Mouse (Mus musculus) embryo, embryonic 11 days (tissue): ENCODE data around the gene Hprt.

Experiments
- DNase-seq: peaks from one replicate; pipeline ENCODE4 v3.0.0-alpha.2; 2015

Hprt gene

GRCm38 (mm10) chrX:53045187-53045903, 57.4 kb downstream of the Hprt start:
- DNase-seq = no peak

GRCm38 (mm10) chrX:53046033-53046432, 58.1 kb downstream of the Hprt start:
- no peak for DNase-seq

GRCm38 (mm10) chrX:53046911-53047310, 59.0 kb downstream of the Hprt start:
- DNase-seq = no peak

- no peak for DNase-seq
Observed at GRCm38 (mm10) chrX:53049196-53049595, 61.3 kb downstream of the Hprt start.

- DNase-seq = peak; percentile 71
Observed at GRCm38 (mm10) chrX:53050353-53050752, 62.4 kb downstream of the Hprt start.

- DNase-seq = peak; percentile 87
Observed at GRCm38 (mm10) chrX:53052652-53053500, 64.9 kb downstream of the Hprt start.

- no peak for DNase-seq
Observed at GRCm38 (mm10) chrX:53053885-53054284, 65.9 kb downstream of the Hprt start.

GRCm38 (mm10) chrX:53055771-53056170, 67.8 kb downstream of the Hprt start:
- peak; percentile 38 for DNase-seq

GRCm38 (mm10) chrX:53056627-53057026, 68.7 kb downstream of the Hprt start:
- peak; percentile 73 for DNase-seq

GRCm38 (mm10) chrX:53057054-53057759, 69.3 kb downstream of the Hprt start:
- peak; percentile 92 for DNase-seq

- DNase-seq = no peak
Observed at GRCm38 (mm10) chrX:53057760-53058090, 69.8 kb downstream of the Hprt start.

- DNase-seq = peak; percentile 58
Observed at GRCm38 (mm10) chrX:53058459-53059280, 70.7 kb downstream of the Hprt start.

GRCm38 (mm10) chrX:53059426-53060007, 71.6 kb downstream of the Hprt start:
- DNase-seq = peak; percentile 21

GRCm38 (mm10) chrX:53064406-53064805, 76.5 kb downstream of the Hprt start:
- no peak for DNase-seq
